Mouse (Mus musculus): Measurements from ENCODE around the gene Isca2. TPM values are rescaled to one million over a fixed set of nuclear protein-coding genes. Genes with fewer than 3 reads are reported as not detected.

The Isca2 gene
- polyA plus RNA-seq, 1 experiment from 2014 or later, result 137 TPM

DNA sequence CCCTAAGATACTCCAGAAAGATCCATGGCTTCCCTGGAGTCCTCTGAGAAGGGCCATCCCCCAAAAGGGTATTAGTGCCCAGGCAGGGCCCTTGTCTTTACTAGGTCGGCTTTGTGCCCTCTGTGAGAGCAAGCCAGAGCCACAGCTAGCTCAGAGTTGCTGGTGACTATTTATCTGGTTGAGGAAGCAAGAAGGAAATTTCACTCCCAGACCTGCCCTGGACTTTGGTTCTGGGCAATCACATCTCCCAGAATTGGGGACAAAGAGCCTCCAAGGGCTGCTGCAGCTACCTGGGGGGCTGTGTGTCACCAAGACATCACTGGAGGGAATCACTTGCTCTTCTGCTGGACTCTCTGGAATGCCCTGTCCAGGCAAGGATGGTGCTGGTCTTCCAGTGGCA, 33.0 kb downstream of the Isca2 start:
- no peaks in the 10 kb centered on the region for H3K27me3 ChIP-seq (ENCODE audit: control insufficient read depth, insufficient read depth, low read depth, low read length)
- H3K4me2 ChIP-seq (ENCODE audit: low read length), result no peak overlapping the region
- H3K4me3 ChIP-seq (ENCODE audit: low read depth, low read length), result no peak overlapping the region
- no peaks in the 10 kb centered on the region for H3K9me3 ChIP-seq (replicated peaks; ENCODE audit: control insufficient read depth, low read length, poor library complexity, severe bottlenecking)
- H3K27ac ChIP-seq (ENCODE audit: low read length), result no peak overlapping the region
- H3K9ac ChIP-seq (ENCODE audit: low read depth, low read length), result no peak overlapping the region
- no peaks in the 10 kb centered on the region for H3K4me1 ChIP-seq (ENCODE audit: control insufficient read depth, insufficient read depth, low read length)
- no peak for ATAC-seq
- no peaks in the 10 kb centered on the region for H3K36me3 ChIP-seq (ENCODE audit: control insufficient read depth, insufficient read depth, low read length)
- 80% methylated on average over 1 of the region's 1 CpGs for WGBS

DNA sequence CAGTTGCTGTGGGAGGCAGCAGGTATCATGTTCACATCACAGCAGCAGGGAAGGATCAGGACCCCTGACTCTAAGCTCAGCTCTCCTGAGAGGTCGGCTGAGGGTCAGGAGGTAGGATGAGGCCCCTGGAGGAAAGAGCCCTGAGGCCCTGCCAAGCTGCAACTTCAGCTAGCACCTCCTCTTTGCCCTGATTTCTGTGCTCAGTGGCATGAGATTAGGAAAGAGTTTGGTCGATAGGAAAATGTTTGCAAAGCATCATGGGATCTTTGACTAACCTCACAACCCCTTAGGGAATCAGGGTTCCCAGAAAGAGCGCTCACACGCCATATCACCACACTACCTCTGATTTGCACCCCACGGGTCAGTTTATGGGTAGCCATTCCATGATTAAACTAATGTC, 33.7 kb downstream of the Isca2 start:
- Histone ChIP-seq H3K9me3 (replicated peaks; ENCODE audit: control insufficient read depth, low read length, poor library complexity, severe bottlenecking) (no peaks in the 10 kb centered on the region), H3K27me3 (ENCODE audit: control insufficient read depth, insufficient read depth, low read depth, low read length) (no peaks in the 10 kb centered on the region), H3K4me2 (ENCODE audit: low read length) (no peak overlapping the region), H3K36me3 (ENCODE audit: control insufficient read depth, insufficient read depth, low read length) (no peaks in the 10 kb centered on the region), H3K4me1 (ENCODE audit: control insufficient read depth, insufficient read depth, low read length) (no peaks in the 10 kb centered on the region), H3K27ac (ENCODE audit: low read length) (no peak overlapping the region), H3K9ac (ENCODE audit: low read depth, low read length) (no peak overlapping the region), H3K4me3 (ENCODE audit: low read depth, low read length) (no peak overlapping the region)
- 63% methylated on average over 5 of the region's 5 CpGs for WGBS
- ATAC-seq, result no peak

- Histone ChIP-seq H3K27me3 (ENCODE audit: control insufficient read depth, insufficient read depth, low read depth, low read length) (no peaks in the 10 kb centered on the region), H3K4me3 (ENCODE audit: low read depth, low read length) (no peak overlapping the region), H3K36me3 (ENCODE audit: control insufficient read depth, insufficient read depth, low read length) (no peaks in the 10 kb centered on the region), H3K9me3 (replicated peaks; ENCODE audit: control insufficient read depth, low read length, poor library complexity, severe bottlenecking) (no peaks in the 10 kb centered on the region), H3K4me2 (ENCODE audit: low read length) (no peak overlapping the region), H3K9ac (ENCODE audit: low read depth, low read length) (no peak overlapping the region), H3K27ac (ENCODE audit: low read length) (no peak overlapping the region), H3K4me1 (ENCODE audit: control insufficient read depth, insufficient read depth, low read length) (no peaks in the 10 kb centered on the region)
- 83% methylated on average over 13 of the region's 13 CpGs for WGBS
- ATAC-seq, result no peak
These were observed 34.3 kb downstream of the Isca2 start for GRCm38 (mm10) chr12:84807351-84807750.

GRCm38 (mm10) chr12:84809033-84809432, 36.0 kb downstream of the Isca2 start:
- H3K4me3 ChIP-seq (ENCODE audit: low read depth, low read length), result no peak overlapping the region
- H3K4me1 ChIP-seq (ENCODE audit: control insufficient read depth, insufficient read depth, low read length), result no peaks in the 10 kb centered on the region
- ATAC-seq, result no peak
- no peak overlapping the region for H3K4me2 ChIP-seq (ENCODE audit: low read length)
- no peaks in the 10 kb centered on the region for H3K9me3 ChIP-seq (replicated peaks; ENCODE audit: control insufficient read depth, low read length, poor library complexity, severe bottlenecking)
- 81% methylated on average over 6 of the region's 6 CpGs for WGBS
- H3K27ac ChIP-seq (ENCODE audit: low read length), result no peak overlapping the region
- no peak overlapping the region for H3K9ac ChIP-seq (ENCODE audit: low read depth, low read length)
- H3K36me3 ChIP-seq (ENCODE audit: control insufficient read depth, insufficient read depth, low read length), result no peaks in the 10 kb centered on the region
- H3K27me3 ChIP-seq (ENCODE audit: control insufficient read depth, insufficient read depth, low read depth, low read length), result no peaks in the 10 kb centered on the region

- Histone ChIP-seq H3K36me3 (ENCODE audit: control insufficient read depth, insufficient read depth, low read length) (no peaks in the 10 kb centered on the region), H3K4me2 (ENCODE audit: low read length) (no peak overlapping the region), H3K27ac (ENCODE audit: low read length) (no peak overlapping the region), H3K4me1 (ENCODE audit: control insufficient read depth, insufficient read depth, low read length) (no peaks in the 10 kb centered on the region), H3K9ac (ENCODE audit: low read depth, low read length) (no peak overlapping the region), H3K27me3 (ENCODE audit: control insufficient read depth, insufficient read depth, low read depth, low read length) (no peaks in the 10 kb centered on the region), H3K9me3 (replicated peaks; ENCODE audit: control insufficient read depth, low read length, poor library complexity, severe bottlenecking) (no peaks in the 10 kb centered on the region), H3K4me3 (ENCODE audit: low read depth, low read length) (no peak overlapping the region)
- no peak for ATAC-seq
- WGBS, result 63% methylated on average over 1 of the region's 1 CpGs
These were observed 37.8 kb downstream of the Isca2 start for GRCm38 (mm10) chr12:84810810-84811209.

- H3K4me1 ChIP-seq (ENCODE audit: control insufficient read depth, insufficient read depth, low read length), result no peaks in the 10 kb centered on the region
- H3K27ac ChIP-seq (ENCODE audit: low read length), result no peak overlapping the region
- no peaks in the 10 kb centered on the region for H3K27me3 ChIP-seq (ENCODE audit: control insufficient read depth, insufficient read depth, low read depth, low read length)
- ATAC-seq, result no peak
- H3K9me3 ChIP-seq (replicated peaks; ENCODE audit: control insufficient read depth, low read length, poor library complexity, severe bottlenecking), result no peaks in the 10 kb centered on the region
- no peak overlapping the region for H3K9ac ChIP-seq (ENCODE audit: low read depth, low read length)
- H3K4me3 ChIP-seq (ENCODE audit: low read depth, low read length), result no peak overlapping the region
- H3K36me3 ChIP-seq (ENCODE audit: control insufficient read depth, insufficient read depth, low read length), result no peaks in the 10 kb centered on the region
- H3K4me2 ChIP-seq (ENCODE audit: low read length), result no peak overlapping the region
- 64% methylated on average over 4 of the region's 4 CpGs for WGBS
These were observed 38.5 kb downstream of the Isca2 start for GRCm38 (mm10) chr12:84811510-84811909.

DNA sequence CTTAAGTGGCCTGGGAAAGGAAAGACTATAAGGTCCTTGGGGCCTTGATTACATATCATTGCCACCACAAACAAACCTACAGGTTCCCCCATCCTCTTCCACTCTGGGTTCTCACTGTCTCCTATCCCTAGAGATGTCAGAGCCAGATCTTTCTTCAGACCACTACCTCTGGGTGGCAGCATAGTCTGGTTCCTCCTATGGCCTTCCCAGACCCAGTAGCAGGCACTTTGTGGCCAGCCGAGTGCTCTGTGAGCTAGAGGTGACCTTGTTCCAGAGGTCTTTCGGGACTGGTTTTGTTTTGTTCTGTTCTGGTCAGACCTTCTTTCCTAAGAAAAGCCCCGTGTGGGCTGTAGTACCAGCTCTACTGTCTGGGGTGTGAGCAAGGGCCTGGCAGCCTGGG, 39.0 kb downstream of the Isca2 start:
- WGBS, result 58% methylated on average over 3 of the region's 3 CpGs
- Histone ChIP-seq H3K9ac (ENCODE audit: low read depth, low read length) (no peak overlapping the region), H3K27ac (ENCODE audit: low read length) (no peak overlapping the region), H3K36me3 (ENCODE audit: control insufficient read depth, insufficient read depth, low read length) (no peaks in the 10 kb centered on the region), H3K4me1 (ENCODE audit: control insufficient read depth, insufficient read depth, low read length) (no peaks in the 10 kb centered on the region), H3K9me3 (replicated peaks; ENCODE audit: control insufficient read depth, low read length, poor library complexity, severe bottlenecking) (no peaks in the 10 kb centered on the region), H3K4me2 (ENCODE audit: low read length) (no peak overlapping the region), H3K4me3 (ENCODE audit: low read depth, low read length) (no peak overlapping the region), H3K27me3 (ENCODE audit: control insufficient read depth, insufficient read depth, low read depth, low read length) (no peaks in the 10 kb centered on the region)
- ATAC-seq, result no peak

DNA sequence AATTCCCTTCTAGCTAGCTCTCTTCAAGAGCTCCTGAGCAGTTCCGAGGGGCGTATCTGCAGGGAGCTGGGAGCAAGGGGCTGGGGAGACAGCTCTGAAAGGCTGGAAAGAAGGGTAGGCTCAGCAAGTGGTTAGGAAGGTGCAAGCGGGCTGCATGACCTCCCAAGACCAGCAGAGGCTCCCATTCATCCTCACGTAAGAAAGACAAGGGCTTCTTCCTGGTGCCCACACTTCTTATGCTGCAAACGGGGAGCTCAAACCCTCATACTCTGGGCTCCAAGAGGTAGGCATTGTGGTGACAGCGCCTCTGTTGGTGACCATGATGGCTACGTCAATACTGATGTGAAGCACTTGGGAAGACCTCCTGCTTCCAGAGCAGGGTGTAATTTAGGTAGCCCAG, 40.7 kb downstream of the Isca2 start:
- no peaks in the 10 kb centered on the region for H3K9me3 ChIP-seq (replicated peaks; ENCODE audit: control insufficient read depth, low read length, poor library complexity, severe bottlenecking)
- H3K4me1 ChIP-seq (ENCODE audit: control insufficient read depth, insufficient read depth, low read length), result no peaks in the 10 kb centered on the region
- 41% methylated on average over 7 of the region's 7 CpGs for WGBS
- ATAC-seq, result no peak
- no peak overlapping the region for H3K4me3 ChIP-seq (ENCODE audit: low read depth, low read length)
- H3K27me3 ChIP-seq (ENCODE audit: control insufficient read depth, insufficient read depth, low read depth, low read length), result no peaks in the 10 kb centered on the region
- H3K4me2 ChIP-seq (ENCODE audit: low read length), result no peak overlapping the region
- H3K36me3 ChIP-seq (ENCODE audit: control insufficient read depth, insufficient read depth, low read length), result no peaks in the 10 kb centered on the region
- no peak overlapping the region for H3K9ac ChIP-seq (ENCODE audit: low read depth, low read length)
- H3K27ac ChIP-seq (ENCODE audit: low read length), result no peak overlapping the region

GRCm38 (mm10) chr12:84814663-84815325, 41.7 kb downstream of the Isca2 start:
- H3K9me3 ChIP-seq (replicated peaks; ENCODE audit: control insufficient read depth, low read length, poor library complexity, severe bottlenecking), result no peaks in the 10 kb centered on the region
- no peaks in the 10 kb centered on the region for H3K4me1 ChIP-seq (ENCODE audit: control insufficient read depth, insufficient read depth, low read length)
- whole genome bisulfite sequencing, result 82% methylated on average over 3 of the region's 3 CpGs
- no peaks in the 10 kb centered on the region for H3K27me3 ChIP-seq (ENCODE audit: control insufficient read depth, insufficient read depth, low read depth, low read length)
- ATAC-seq, result no peak
- H3K4me3 ChIP-seq (ENCODE audit: low read depth, low read length), result no peak overlapping the region
- no peak overlapping the region for H3K27ac ChIP-seq (ENCODE audit: low read length)
- no peak overlapping the region for H3K9ac ChIP-seq (ENCODE audit: low read depth, low read length)
- no peaks in the 10 kb centered on the region for H3K36me3 ChIP-seq (ENCODE audit: control insufficient read depth, insufficient read depth, low read length)
- no peak overlapping the region for H3K4me2 ChIP-seq (ENCODE audit: low read length)

Data from midbrain, embryonic 16.5 days (tissue).